Mouse (Mus musculus): ENCODE data around the gene Gm21987.

DNA sequence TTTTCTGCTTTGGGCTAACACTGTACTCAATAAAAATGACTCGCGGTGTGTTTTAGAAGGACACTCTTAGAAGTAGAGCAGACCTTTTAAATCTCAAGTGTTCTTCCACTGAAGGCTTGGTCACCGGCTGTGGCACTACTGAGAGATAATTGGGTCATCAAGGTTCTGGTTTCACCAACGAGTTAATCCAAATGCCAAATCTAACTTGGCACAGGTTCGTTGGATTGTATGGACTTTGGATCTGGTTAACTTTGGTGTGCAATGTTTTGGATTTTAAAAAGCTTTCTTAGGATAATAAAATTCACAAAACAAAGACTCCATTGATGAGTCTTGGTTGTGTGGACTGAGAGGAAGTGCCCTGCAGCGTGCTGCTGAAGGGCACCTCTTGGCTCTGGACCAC lies 48.4 kb upstream of the Gm21987 start:
- no peak for TF ChIP-seq CHD2 (IDR thresholded peaks at IDR 0.05; ENCODE audit: low read depth, low read length)
- no peak for TF ChIP-seq ZC3H11A (IDR thresholded peaks at IDR 0.05; ENCODE audit: borderline replicate concordance, low read depth, low read length)

Data from ES-E14 (cell line).